In genomic region chr2:28915768-28916512, GRCm38 (mm10) we compare ENCODE assay signal across 9 mouse cellular contexts. TPM values are rescaled to one million over a fixed set of nuclear protein-coding genes. Genes with fewer than 3 reads are reported as not detected.
DNase-seq lines count a peak whose midpoint lies in the region; ATAC-seq and TF ChIP-seq lines count a peak whose summit lies in the region.
"Had no signal": no experiment of that assay in that cellular context is flagged by ENCODE, and none has a peak within 500 bp of the region (broad histone marks: within the 10 kb centered on the region; RNA-seq: fewer than 3 reads in every experiment).

No protein-coding gene starts in this region.

- H3K27ac ChIP-seq in hindbrain, embryonic 13.5 days: no peak overlapping the region
- no peak overlapping the region for H3K27ac ChIP-seq in left cerebral cortex, adult 2 months

- H3ac ChIP-seq in myocyte (ENCODE audit: control insufficient read depth, insufficient read length): no peak overlapping the region

- TF ChIP-seq POLR2A in myocyte (IDR thresholded peaks at IDR 0.05; ENCODE audit: insufficient read length, low read depth): no peak

- no peaks in the 10 kb centered on the region for H3K9me3 ChIP-seq in hindbrain, embryonic 13.5 days

- DNase-seq in gastrocnemius, adult 18-20 months (ENCODE audit: low spot score): peak; percentile 33
- no peak for DNase-seq in gastrocnemius, postnatal 4 days (ENCODE audit: low spot score in 2 of 2)
- DNase-seq in embryo, embryonic 10.5 days (ENCODE audit: low spot score): peak; percentile 72
- DNase-seq in liver: peak; percentile 82
- DNase-seq in thymus, postnatal 0 days (ENCODE audit: low spot score): peak; percentile 85
- DNase-seq in left cerebral cortex, adult 2 months (ENCODE audit: extremely low spot score in 1 of 2, low spot score in 2 of 2): no peak

- H3K4me2 ChIP-seq in hindbrain, embryonic 13.5 days: peak overlapping the region; percentile 15; the same call in 1 of the 2 replicates
- H3K4me2 ChIP-seq in myocyte (ENCODE audit: low read depth): no peak overlapping the region

- WGBS in hindbrain, embryonic 13.5 days: under 1% methylated on average over 50 of the region's 50 CpGs

- peak overlapping the region; percentile 27 for H3K4me3 ChIP-seq in hindbrain, embryonic 13.5 days
- no peak overlapping the region for H3K4me3 ChIP-seq in myocyte
- no peak overlapping the region for H3K4me3 ChIP-seq in left cerebral cortex, adult 2 months

- TF ChIP-seq CTCF in left cerebral cortex, adult 2 months (IDR thresholded peaks at IDR 0.05): no peak

- intact Hi-C loops in left cerebral cortex, adult 2 months (cut with DNase I): no loop called here

- H3K9ac ChIP-seq in hindbrain, embryonic 13.5 days: peak overlapping the region; percentile 51; the same call in 1 of the 2 replicates

- H3K27me3 ChIP-seq in hindbrain, embryonic 13.5 days: peaks cover 96% of the 10 kb centered on the region
- peaks cover 17% of the 10 kb centered on the region for H3K27me3 ChIP-seq in myocyte (ENCODE audit: control insufficient read depth, insufficient read depth, insufficient read length)

- no peaks in the 10 kb centered on the region for H3K79me2 ChIP-seq in myocyte (ENCODE audit: control insufficient read depth, insufficient read depth)

- ATAC-seq in hindbrain, embryonic 13.5 days (ENCODE audit: low FRiP score): no peak

- H3K36me3 ChIP-seq in hindbrain, embryonic 13.5 days: no peaks in the 10 kb centered on the region
- H3K36me3 ChIP-seq in myocyte (ENCODE audit: control insufficient read depth, insufficient read depth): no peaks in the 10 kb centered on the region

- peaks cover 30% of the 10 kb centered on the region for H3K4me1 ChIP-seq in hindbrain, embryonic 13.5 days (replicated peaks)

TF ChIP-seq in myocyte, 11 proteins besides CTCF, POLR2A, EP300 and RAD21:
- TF ChIP-seq REST (IDR thresholded peaks at IDR 0.05; ENCODE audit: insufficient read depth, insufficient read length) (peak; percentile 84), SRF (IDR thresholded peaks at IDR 0.05; ENCODE audit: control insufficient read depth, insufficient read length, low read depth) (no peak)

RNA-seq across cellular contexts. Expression of gene Barhl1, which starts 0.5 kb away (rescaled TPM):
- total RNA-seq in gastrocnemius, adult 18-20 months (2021): not detected
- not detected for total RNA-seq in gastrocnemius, postnatal 4 days (2021)
- polyA plus RNA-seq in hindbrain, embryonic 13.5 days (2015; fragmentation: Nextera tagmentation; extraction: Ambion mirVana): 11.4 and 17.1 TPM in 2 replicates
- 0.04 TPM for polyA plus RNA-seq in myocyte (2012; fragmentation: generic; extraction: Trizol)
- not detected in 2 replicates for polyA plus RNA-seq in thymus, postnatal 0 days (2015; fragmentation: Nextera tagmentation; extraction: Ambion mirVana)
- not detected for total RNA-seq in left cerebral cortex, adult 2 months (2021)
- total RNA-seq: liver, adult 2 months had no signal

Comparison
In these comparisons a context has a peak if more than half of its experiments do, and no peak if none do; other contexts are left out.
1. DNase-seq: peak in gastrocnemius, adult 18-20 months (single experiment), embryo, embryonic 10.5 days (single experiment), liver (single experiment) and thymus, postnatal 0 days (single experiment); none in gastrocnemius, postnatal 4 days (0 of 2) and left cerebral cortex, adult 2 months (0 of 2).